In the genomic region with DNA sequence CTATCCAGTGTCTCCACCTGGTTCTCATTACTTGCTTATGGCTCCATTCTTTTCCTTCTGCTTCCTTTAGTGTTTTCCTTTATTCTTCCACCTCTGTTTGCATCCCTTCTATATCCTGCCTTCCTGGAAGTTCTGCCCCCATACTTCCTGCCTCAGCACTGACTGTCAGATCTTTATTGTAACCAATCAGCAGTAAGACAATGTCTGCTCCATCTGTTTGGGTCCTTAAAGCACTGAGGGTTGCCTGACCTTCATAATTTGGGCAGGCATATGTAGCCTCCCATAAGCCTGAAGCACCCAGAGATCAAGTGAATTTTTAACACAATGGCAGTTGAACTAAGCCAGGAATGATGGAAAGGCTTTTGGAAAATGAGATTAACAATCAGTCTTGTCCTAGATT, we compare ENCODE assay signal across 26 mouse cellular contexts.
"Had no signal": no experiment of that assay in that cellular context is flagged by ENCODE, and none has a peak within 500 bp of the region (broad histone marks: within the 10 kb centered on the region; RNA-seq: fewer than 3 reads in every experiment).

No protein-coding gene starts in this region.

- H3K4me3 ChIP-seq: limb, embryonic 10.5 days; limb, embryonic 12.5 days; limb, embryonic 13.5 days; limb, embryonic 15.5 days; liver, embryonic 12.5 days; liver, embryonic 13.5 days; liver, embryonic 15.5 days; lung, embryonic 15.5 days; megakaryocyte, embryonic 14.5 days; midbrain, embryonic 10.5 days; midbrain, embryonic 12.5 days; midbrain, embryonic 13.5 days; midbrain, embryonic 15.5 days; myocyte had no signal

- H3K9me3 ChIP-seq: limb, embryonic 10.5 days; limb, embryonic 12.5 days; limb, embryonic 13.5 days; limb, embryonic 15.5 days; liver, embryonic 12.5 days; liver, embryonic 13.5 days; liver, embryonic 15.5 days; lung, embryonic 15.5 days; megakaryocyte, embryonic 14.5 days; midbrain, embryonic 10.5 days; midbrain, embryonic 12.5 days; midbrain, embryonic 13.5 days; midbrain, embryonic 15.5 days had no signal

- DNase-seq: left cerebral cortex, postnatal 4 days; liver; liver, embryonic 13.5 days; liver, postnatal 0 days; lung, adult 2 months; lung, embryonic 14.5 days; lung, postnatal 10 days; lung, postnatal 14 days; lung, postnatal 36 days; lung, postnatal 4 days; midbrain, embryonic 14.5 days had no signal

- H3K36me3 ChIP-seq: limb, embryonic 10.5 days; limb, embryonic 12.5 days; limb, embryonic 13.5 days; limb, embryonic 15.5 days; liver, embryonic 12.5 days; liver, embryonic 13.5 days; liver, embryonic 15.5 days; lung, embryonic 15.5 days; midbrain, embryonic 10.5 days; midbrain, embryonic 12.5 days; midbrain, embryonic 13.5 days; midbrain, embryonic 15.5 days had no signal

- H3K4me1 ChIP-seq: limb, embryonic 10.5 days; limb, embryonic 12.5 days; limb, embryonic 13.5 days; limb, embryonic 15.5 days; liver, embryonic 12.5 days; liver, embryonic 13.5 days; liver, embryonic 15.5 days; lung, embryonic 15.5 days; megakaryocyte, embryonic 14.5 days; midbrain, embryonic 10.5 days; midbrain, embryonic 12.5 days; midbrain, embryonic 13.5 days; midbrain, embryonic 15.5 days had no signal

- H3K9ac ChIP-seq: limb, embryonic 12.5 days; limb, embryonic 13.5 days; limb, embryonic 15.5 days; liver, embryonic 12.5 days; liver, embryonic 13.5 days; liver, embryonic 14.5 days; liver, embryonic 15.5 days; liver, postnatal 0 days; lung, embryonic 14.5 days; lung, embryonic 15.5 days; midbrain, embryonic 12.5 days; midbrain, embryonic 13.5 days; midbrain, embryonic 15.5 days had no signal

- H3K27ac ChIP-seq: limb, embryonic 10.5 days; limb, embryonic 12.5 days; limb, embryonic 13.5 days; limb, embryonic 15.5 days; liver, embryonic 12.5 days; liver, embryonic 13.5 days; liver, embryonic 14.5 days; liver, embryonic 15.5 days; lung, embryonic 15.5 days; macrophage; midbrain, embryonic 10.5 days; midbrain, embryonic 12.5 days; midbrain, embryonic 13.5 days; midbrain, embryonic 15.5 days had no signal
